Mouse (Mus musculus) megakaryocyte progenitor cell, adult 5-6 weeks (primary cell): ENCODE results near the gene Akap2. TPM values are rescaled to one million over a fixed set of nuclear protein-coding genes. Genes with fewer than 3 reads are reported as not detected.
A peak's percentile ranks its signal among the peaks of the same experiment; 100 is the strongest.

ENCODE experiments used
- ATAC-seq: replicated peaks from 2 replicates; pipeline ENCODE4 v1.8.0; 2016; ENCODE audit warnings: mild to moderate bottlenecking, moderate TSS enrichment, inconsistent platforms; ENCODE audit not compliant: poor library complexity
- total RNA-seq, 2 experiments: library from RNA; stranded (forward) in 1 of 2; stranded (reverse) in 1 of 2; fragments of 157-497, 149-512 nt in 1 of 2; fragments of 200-1000 nt in 1 of 2; gene quantifications; 2 replicates each; pipeline versions ENCODE4 v1.2.3 to v1.2.4; 2015 to 2017

The Akap2 gene
- total RNA-seq, 2 experiments from 2014 or later, result 0.02 TPM; not detected in 1

DNA sequence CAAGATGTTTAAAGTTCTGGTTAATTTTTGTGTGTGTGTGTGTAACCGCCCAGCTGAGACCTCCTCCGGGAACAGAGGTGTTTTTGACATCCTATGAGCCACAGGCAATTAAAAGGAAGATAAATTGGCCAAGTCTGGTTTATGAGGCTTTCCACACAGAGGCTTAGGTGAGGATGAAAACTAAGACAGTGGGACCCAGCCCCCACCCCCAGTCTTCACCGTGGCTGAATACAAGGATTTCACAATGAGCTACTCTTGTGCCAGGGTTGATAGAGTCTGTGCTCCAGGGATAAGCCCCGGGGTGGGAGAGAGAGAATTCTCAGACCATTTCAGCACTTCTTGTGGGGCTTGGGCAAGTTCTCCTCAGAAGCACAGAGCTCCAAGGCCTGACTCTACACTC is 33.6 kb downstream of the Akap2 start:
- no peak for ATAC-seq

DNA sequence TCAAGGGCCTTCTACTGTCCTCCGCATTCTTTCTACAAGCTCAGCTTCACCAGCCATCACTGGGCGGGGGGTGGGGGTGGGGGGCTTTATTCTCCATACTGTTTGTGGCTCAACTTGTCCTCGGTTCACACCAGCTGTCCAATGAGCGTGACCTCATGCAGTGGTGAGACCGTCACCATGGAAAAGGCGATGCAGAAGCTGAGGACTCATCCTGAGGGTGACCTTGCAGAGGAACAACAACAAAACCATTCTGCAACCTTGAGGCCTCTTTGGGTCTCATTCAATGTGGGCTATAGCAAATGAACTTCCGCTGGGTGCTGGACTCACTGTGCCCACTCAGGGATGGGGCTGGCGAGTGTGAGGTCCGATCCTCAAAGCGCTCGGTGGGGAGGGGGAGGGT is 34.1 kb downstream of the Akap2 start:
- ATAC-seq, result no peak

DNA sequence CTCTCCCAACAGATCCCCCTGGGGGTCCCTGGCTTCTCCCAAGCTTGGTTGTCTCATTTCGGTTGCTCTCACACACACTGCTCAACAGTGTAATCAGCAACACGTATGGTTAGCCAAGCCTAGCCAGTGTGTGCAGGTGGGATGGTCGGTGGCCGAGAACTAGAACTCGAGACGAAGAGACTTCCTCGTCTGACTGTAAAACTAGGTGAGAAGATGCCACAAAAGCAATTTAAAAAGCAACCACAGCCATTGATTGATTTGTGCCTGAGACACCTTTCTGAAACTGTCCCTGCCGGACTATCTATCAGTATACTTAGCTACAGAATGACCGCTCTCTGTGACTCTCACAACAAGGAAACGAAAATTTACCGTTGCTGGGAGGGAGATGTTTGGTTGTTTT is 37.6 kb downstream of the Akap2 start:
- no peak for ATAC-seq

DNA sequence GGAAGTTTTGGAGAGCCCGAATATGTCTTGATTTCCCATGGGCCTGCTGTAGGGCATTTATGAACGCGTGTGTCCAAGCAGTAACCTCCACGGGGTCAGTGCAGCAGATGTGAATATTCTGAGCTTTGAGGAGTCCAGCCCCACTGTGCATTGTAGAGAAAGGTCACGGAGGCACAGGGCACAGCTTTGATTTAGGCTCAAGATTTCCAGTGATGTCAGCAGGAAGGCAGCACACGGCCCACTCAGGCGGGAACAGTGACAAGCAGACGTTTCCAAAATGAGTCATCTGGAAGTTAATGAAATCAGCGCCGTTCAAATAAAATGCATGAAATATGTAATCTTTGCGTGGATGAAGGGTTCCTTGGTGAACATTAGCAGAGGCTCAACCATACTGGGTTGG is 40.5 kb downstream of the Akap2 start:
- no peak for ATAC-seq

DNA sequence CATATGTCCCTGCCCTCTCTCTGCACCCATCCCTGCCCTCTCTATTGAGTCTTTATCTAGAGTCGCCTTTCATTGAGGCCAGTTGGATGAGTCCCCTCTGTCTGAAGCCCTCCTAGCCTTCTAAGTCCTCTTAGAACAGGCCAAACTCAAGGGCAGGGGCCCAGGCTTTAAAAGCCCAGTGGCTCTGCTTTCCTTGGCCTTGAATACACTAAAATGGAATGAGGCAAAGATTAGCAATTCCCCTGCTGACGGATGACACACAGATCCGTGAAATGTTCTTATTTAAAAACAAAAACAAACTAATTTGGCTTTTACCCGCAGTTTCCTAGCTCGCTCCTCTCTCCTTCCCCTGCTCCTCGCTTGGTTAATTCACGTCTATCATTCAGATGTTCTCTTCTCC is 45.0 kb downstream of the Akap2 start:
- no peak for ATAC-seq

DNA sequence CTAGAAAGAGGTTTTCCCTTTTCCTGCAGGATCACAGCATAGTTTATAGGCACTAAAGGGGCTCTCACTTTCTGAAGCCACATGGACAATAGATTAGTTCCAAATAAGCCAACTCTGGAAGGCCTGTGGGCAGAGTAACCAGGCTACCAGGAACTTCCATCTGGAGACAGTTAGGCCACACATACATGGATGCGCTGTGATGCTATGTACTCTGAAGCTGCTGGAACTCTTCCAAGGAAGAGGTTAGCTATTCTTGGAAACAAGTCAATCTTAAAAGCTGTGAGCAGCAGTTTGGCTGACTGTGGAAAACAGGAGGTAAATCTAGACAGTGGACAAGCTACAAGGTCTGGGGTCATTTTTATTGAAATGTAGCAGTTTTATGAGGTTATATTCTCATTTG is 46.9 kb downstream of the Akap2 start:
- no peak for ATAC-seq

DNA sequence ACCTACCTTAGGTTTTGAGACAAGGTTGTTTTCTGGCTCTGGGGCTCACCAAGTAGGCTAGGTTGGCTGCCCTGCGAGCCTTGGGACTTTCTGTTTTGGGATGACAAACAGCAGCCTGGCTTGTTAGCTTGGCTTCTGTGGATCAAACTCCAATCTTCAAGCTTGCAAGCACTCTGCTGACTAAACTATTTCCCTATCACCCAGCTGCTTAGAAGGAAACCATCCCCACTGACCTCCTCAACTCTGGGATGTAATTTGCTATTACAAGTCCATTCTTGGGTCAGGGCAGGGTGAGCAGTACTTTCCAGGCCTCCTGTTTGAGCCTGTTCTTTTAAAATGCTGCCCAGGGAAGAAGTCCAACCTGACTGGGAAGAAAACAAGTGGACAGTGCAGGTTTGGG is 47.5 kb downstream of the Akap2 start:
- ATAC-seq, result no peak

DNA sequence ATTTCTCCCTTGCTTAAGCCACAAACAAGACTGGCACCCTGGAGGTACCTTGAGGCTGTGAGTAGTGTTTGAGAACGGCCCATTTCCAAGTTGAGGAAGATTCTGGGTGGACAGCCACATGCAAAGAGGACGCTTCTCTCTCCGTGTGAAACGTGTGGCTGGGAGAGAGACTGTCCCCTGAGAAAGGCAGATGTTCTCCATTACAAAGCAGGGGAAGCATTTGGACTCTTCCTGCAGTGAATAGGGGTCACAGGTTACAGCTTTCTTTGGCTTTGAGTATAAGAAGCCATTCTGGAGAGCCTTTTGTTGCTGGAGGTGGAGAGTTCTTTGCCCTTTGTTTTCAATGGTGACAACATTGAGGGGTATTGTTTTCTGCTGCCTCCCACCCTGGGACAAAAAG is 48.3 kb downstream of the Akap2 start:
- no peak for ATAC-seq

DNA sequence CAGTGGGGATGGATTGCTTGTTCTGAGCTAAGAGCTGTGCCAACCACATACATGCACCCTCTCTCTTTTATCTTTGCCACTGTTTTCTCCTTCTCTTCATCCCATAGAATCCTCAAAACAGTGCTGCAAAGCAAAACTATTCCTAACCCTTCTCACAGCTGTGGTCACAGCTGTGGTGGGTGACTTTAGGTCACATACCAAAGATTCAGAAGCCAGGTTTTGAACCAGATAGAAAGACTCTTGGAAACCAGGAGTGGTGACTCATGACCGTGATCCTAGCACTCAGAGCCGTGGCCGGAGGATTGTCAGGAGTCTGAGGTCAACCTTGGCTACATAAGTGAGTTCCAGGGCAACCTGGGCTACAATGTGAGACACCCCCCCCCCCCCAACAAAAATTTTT is 51.5 kb downstream of the Akap2 start:
- no peak for ATAC-seq

DNA sequence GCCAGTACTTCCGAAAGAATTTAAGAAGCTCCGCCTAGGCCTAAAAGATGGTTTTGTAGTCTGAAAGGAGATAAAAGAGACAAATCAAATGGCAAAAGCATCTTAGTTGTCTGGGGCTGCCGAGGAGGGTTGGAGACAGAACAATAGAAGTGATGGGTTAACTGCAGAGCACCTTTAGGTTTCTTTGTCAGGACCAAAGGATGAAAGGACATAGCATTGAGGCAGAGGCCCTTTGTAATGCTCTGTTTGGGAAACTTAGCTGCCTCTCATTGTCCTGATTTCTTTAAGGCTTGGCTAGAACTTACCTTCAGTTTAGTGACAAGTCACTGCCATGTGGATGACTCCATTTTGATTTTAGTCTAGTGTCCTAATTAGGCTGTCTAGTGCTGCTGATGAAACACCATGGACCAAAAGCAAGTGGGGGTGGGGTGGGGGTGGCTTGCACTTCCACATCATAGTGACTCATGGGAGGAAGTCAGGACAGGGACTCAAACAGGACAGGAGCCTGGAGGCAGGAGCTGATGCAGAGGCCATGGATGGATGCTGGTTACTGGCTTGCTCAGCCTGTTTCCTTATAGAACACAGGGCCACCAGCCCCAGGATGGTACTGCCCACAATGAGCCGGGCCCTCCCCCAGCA is 52.8 kb downstream of the Akap2 start:
- ATAC-seq, result no peak

DNA sequence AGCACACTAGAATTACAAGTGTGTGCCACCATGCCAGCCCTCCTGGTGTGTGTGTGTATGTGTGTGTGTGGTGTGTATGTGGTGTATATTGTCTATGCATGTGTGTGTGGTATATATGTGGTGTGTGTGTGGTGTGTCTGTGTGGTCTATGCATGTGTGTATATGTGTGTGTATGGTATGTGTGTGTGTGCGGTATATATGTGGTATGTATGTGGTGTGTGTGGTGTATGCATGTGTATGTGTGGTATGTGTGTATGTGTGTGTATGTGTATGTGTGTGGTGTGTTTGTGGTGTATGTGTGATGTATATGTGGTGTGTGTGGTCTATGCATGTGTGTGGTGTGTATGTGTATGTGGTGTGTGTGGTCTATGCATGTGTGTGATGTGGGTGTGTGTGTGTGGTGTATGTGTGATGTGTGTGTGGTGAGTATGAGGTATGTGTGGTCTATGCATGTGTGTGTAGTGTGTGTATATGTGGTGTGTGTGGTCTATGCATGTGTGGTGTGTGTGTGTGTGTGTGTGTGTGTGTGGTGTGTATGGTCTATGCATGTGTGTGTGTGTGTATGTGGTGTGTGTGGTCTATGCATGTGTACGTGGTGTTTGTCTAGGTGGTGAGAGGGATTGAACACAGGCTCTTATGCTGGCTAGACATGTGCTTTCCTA is 54.2 kb downstream of the Akap2 start:
- no peak for ATAC-seq

DNA sequence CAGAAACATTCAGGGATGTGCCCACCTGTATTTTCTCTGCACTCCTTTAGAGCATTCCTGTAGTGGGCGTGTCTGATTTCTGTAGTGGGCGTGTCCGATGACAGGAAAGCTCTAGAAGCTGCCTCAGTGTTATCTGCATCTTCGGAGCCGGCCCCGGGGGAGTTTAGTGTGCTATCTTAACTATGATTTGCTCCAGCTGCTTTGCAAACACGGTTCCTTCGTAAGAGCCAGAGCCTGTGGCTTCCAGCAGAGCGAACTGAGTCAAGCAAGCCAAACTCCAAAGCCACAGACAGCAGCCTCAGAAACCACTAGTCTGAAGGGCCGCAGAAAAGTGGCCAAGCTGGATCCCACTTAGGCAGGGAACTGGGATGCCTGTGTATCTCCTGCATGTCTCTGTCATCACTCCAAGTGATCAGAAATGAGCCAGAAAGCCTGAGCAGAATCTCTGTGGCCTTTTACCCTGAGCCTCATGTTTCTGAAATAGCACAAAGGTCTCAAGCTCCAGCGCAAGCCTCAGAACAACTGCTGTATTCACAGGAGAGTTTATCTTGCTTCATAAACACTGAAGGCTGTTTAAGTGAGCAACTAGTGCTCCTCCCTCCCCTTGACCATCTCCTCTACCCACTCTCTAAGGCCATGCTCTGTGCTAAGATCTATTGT is 55.5 kb downstream of the Akap2 start:
- ATAC-seq, result peak; percentile 70

DNA sequence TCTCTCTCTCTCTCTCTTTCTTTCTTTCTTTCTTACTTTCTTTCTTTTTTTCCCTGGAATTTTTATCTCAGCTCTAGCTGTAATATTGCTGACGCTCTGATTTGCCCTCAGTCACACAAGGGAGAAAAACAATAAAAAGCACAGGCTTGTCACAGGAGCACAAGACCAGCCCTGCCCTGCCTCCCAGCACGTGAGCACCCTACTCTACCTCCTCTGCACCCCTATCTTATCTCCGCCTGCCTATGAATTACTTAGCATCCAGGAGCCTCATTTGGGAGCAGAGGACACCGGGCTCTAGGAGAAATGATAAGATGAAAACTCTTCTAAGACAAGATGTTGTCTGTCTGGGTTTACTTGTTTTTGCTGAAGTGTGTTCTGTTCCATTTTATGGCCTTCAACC is 57.1 kb downstream of the Akap2 start:
- no peak for ATAC-seq

DNA sequence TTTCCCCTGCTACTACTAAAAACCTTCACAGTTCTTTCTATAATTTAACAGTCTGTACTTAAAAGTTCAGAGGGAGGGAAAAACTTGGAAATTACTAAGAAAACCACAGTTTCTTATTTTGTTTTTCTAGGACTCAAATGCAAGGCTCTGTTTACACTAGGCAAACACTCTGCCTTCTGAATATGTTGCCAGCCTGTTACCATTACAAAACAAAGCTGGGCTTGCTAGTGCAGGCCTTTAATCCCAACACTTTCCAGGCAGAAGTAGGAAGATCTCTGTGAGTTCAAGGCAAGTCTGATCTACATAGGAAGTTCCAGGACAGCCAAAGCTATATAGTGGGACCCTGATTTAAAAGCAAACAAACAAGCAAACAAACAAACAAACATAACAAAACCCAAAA is 58.1 kb downstream of the Akap2 start:
- ATAC-seq, result no peak

DNA sequence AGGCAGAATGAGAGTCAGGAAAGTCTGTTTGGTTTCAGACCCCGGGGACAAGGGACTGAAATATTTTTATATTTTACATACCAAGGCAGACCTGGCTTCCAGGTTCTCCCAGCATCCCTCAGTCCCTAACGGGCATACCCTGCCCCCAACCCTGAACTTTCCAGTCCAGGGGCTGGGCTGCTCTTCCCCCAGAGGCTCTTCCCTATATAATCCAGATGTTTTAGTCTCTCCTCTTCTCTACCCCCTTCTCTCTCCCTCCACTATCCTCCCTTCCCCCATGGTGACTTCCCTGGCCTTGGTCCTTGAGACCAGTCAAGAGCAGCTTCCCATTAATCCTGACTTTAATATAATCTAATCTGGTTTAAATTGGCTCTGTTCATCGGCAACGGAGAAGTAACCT is 62.9 kb downstream of the Akap2 start:
- no peak for ATAC-seq

DNA sequence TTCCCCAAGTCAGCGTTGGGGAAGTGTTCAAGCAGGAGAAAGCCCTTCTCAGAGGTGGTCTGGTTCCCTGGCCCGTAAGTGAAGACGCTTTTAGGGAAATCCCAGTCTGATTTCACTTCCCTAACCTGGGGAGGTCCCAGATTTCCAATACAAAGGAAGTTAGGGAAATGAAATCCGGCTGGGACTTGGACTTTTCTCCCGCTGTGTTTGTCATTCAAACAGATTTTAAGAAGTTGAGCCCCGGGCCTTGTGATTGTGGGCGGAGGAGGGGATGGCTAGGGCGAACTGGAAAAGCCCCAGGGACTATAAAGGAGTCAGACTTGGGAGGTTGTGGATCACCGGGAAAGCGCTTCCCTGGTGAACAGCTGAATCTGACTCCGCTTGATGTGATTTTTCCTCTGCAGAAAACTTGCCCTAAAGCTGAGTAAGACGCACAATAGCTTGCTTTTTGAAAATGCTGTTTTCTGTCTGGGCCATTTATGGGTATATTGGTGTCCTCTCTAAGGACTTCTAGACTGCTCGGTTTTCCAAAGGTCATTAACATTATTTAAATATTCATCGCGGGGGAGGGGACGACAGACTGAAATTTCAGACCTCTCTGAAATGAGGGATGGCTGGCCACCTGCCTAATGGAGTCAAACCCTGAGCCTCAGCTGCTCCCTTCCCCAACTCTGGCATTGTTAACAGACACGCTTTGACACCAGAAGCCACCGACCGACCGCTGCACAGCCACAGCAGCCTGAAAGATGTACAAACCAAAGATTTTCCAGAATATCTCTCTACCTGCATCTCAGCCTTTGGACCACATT is 63.6 kb downstream of the Akap2 start:
- ATAC-seq, result no peak

DNA sequence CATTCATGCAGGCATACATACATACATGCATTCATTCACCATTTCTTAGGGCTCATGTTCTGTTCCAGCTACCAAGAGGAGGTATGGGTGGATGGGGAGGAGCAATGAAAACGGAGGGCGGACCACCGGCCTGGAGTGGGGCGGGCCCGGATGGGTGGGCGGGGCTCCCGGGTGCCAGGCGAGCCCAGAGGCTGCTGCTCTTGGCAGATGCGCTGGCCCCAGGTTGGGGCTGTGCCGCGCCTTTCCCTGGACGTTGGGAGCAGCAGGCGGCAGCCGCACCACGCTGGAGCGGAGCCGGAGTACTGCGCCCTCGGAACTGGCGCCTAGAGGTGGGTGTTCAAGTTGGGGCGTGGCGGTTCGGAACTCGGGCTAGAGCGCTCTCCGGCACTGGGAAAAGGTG is 64.5 kb downstream of the Akap2 start:
- peak; percentile 94 for ATAC-seq

DNA sequence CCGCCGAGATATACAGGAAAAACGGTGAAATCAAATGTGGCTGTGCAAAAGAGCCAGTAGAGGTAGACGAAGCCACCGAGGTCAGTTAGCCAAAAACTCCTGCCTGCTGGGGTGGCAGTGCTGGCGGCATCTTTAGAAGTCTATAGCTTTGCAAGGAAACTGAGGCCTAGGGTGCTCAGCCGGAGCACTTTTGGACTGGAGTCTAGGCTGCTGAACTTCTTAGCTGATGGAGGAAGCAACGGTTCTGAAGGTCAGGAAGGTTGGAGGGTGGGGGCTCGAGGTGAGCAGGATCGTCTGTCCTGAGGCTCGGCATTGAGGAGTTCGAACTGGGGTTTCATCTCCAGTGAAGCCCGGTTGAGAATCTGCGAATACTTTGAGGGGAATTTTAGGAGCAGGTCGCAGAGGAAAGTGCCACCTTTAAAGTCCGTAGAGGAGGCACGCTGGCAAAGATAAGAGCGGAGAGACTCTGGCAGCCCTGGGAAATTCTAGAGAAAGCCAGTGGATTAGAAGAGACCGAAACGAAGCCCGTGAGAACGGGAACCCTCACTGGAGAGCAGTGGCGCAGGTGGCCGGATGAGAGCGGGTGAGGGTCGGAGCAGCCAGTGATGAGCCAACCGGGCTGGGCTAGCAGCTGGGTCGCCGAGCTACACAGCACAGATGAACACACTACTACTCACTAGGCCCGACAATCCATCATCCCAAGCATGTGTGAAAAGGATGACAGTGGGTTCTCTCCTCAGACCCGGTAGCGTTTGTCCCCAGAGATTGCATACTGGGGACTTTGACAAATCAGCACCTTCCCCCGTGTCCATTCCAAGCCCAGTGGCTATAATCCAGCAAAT is 65.3 kb downstream of the Akap2 start:
- ATAC-seq, result peak; percentile 38; the same call in 1 of the 2 replicates

DNA sequence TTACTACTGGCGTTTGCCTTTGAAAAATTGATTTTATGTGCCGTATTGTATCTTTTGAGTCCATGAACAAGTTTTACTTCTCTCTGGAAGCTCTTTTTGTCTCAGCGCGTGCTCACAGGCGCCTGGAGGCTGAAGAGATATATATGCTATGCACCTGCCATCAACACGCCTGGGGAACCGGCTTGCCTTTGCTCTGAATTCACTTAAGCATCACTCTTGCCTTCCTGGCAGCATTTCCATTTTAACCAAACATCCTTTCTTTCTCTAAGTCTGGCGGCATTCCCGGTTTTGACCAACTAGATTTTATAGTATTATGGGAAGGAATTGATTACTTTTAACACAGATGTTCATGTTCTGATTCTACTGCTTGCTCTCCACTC is 65.9 kb downstream of the Akap2 start:
- no peak for ATAC-seq

DNA sequence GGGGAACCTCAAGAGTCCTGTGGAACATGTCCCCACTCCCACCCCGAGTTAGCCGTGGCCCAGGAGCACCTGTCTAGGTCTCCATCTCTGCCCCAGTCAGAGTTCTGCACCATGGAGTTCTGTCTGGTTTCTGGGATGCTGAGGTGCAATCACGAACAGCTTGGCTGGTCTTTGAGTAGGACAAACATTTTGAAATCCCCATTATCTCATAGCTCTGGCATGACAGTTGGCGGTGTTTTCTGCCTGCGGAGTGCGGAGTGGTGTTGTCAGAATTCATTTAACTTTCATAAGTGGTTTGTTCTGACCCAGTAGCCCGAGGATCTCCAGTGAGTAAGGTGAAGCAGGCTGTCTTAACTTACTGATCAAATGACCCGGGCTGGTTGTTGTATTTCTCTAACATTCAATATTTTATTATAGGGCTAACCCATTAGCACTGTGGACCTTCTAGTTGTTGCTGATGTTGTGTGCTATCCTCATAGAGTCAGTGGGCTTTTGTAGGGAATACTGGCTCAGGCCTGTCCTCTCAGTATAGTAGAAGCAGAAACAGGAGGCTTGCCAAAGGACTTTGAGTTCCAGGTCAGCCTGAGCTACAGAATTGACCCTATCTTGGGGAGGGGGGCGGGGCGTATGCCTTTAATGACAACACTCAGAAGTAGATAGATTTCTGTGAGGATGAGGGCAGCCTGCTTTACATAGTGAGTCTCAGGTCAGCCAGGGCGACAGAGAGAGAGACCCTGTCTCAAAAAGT is 66.6 kb downstream of the Akap2 start:
- no peak for ATAC-seq
